Mouse (Mus musculus): ENCODE measurements at regions not wholly inside any gene's neighbourhood (a gene's known extent, or its start where the extent isn't known, plus 50 kb on each side); places are given as distances from the start of the nearest gene placed in this dataset.

DNA sequence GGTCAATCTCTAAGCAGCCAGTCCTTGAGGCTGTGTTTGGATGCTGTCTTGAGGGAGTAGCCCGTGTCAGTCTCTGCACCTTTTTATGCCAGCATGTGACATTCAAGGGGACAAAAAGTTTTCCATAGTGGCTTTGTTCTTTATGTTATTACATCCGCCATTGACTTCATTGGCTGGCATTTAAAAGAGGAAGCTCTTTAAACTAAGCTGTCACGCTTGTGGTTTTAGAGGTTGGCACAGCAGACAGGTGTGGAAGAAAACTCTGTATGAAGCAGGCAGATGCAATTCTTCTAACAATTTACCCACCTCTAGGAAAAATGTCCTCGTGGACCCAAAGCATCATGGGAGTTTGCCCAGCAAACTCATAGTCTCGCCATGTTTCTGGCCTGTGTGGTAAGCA, 297.5 kb upstream of the Gadl1 start:
- no peak overlapping the region for H3K9ac ChIP-seq (ENCODE audit: low read depth, low read length)
- H3K27me3 ChIP-seq (ENCODE audit: control insufficient read depth, insufficient read depth, low read length) = no peaks in the 10 kb centered on the region
- DNase-seq (ENCODE audit: extremely low read depth, low read depth, low spot score) = peak; percentile 4
- H3K79me2 ChIP-seq (ENCODE audit: control insufficient read depth, insufficient read depth, low read length) = no peaks in the 10 kb centered on the region
- WGBS = 86% methylated on average over 5 of the region's 5 CpGs
- no peak overlapping the region for H3K4me3 ChIP-seq (ENCODE audit: insufficient read depth, low read depth, low read length)
- no peaks in the 10 kb centered on the region for H3K36me3 ChIP-seq (ENCODE audit: control insufficient read depth, insufficient read depth, low read length)
- H3K4me1 ChIP-seq (ENCODE audit: control insufficient read depth, insufficient read depth, low read length) = no peaks in the 10 kb centered on the region
- H3K27ac ChIP-seq (replicated peaks; ENCODE audit: insufficient read depth, low read depth, low read length) = no peak overlapping the region
- TF ChIP-seq CTCF (IDR thresholded peaks at IDR 0.05; ENCODE audit: low read depth, low read length) (no peak), POLR2A (IDR thresholded peaks at IDR 0.05; ENCODE audit: extremely low read depth, insufficient read depth, low read length) (no peak)

DNA sequence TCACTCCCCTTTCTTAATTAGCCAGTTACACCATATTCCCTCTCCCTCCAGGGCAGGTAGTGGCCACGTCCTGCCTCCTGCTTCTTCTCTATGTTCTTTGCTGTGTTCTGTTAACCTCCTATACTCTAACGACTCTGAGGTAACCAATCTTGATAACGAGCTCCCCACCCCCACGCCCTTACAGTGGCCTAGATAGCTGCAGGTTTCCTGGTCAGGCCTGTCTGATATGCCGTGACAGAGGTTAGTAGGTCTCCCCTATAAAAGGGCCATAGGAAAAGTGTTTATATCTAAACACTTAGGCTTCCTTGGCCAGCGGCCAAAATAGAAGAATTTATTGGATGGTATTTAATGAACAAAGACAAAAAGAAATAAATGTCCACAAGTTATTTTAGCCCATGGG, 296.3 kb upstream of the Gadl1 start:
- H3K4me3 ChIP-seq (ENCODE audit: insufficient read depth, low read depth, low read length) = no peak overlapping the region
- H3K4me1 ChIP-seq (ENCODE audit: control insufficient read depth, insufficient read depth, low read length) = no peaks in the 10 kb centered on the region
- no peak overlapping the region for H3K27ac ChIP-seq (replicated peaks; ENCODE audit: insufficient read depth, low read depth, low read length)
- no peak for DNase-seq (ENCODE audit: extremely low read depth, low read depth, low spot score)
- H3K36me3 ChIP-seq (ENCODE audit: control insufficient read depth, insufficient read depth, low read length) = no peaks in the 10 kb centered on the region
- no peaks in the 10 kb centered on the region for H3K79me2 ChIP-seq (ENCODE audit: control insufficient read depth, insufficient read depth, low read length)
- WGBS = 76% methylated on average over 6 of the region's 6 CpGs
- H3K9ac ChIP-seq (ENCODE audit: low read depth, low read length) = no peak overlapping the region
- TF ChIP-seq CTCF (IDR thresholded peaks at IDR 0.05; ENCODE audit: low read depth, low read length) = no peak
- no peak for TF ChIP-seq POLR2A (IDR thresholded peaks at IDR 0.05; ENCODE audit: extremely low read depth, insufficient read depth, low read length)
- H3K27me3 ChIP-seq (ENCODE audit: control insufficient read depth, insufficient read depth, low read length) = no peaks in the 10 kb centered on the region

DNA sequence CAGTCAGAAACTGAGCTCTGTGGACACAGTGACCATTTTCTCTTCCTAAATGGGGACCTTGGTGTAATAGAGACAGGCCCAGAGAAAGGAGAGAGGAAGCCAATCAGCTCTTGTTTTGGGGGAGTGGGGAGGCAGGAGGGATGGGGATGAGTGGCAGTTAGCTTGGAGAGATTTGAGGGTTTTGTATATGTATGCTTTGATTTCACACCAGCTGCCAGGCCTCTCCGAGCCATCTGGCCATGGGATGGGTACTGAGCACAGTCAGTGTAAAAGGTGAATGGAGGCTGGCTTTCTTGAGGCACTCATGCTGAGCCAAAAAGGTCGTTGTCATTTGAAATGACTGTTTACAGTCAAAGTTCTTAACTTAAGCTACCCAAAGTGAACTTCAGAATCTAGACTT, 295.2 kb upstream of the Gadl1 start:
- Histone ChIP-seq H3K27me3 (ENCODE audit: control insufficient read depth, insufficient read depth, low read length) (no peaks in the 10 kb centered on the region), H3K36me3 (ENCODE audit: control insufficient read depth, insufficient read depth, low read length) (no peaks in the 10 kb centered on the region), H3K9ac (ENCODE audit: low read depth, low read length) (no peak overlapping the region), H3K79me2 (ENCODE audit: control insufficient read depth, insufficient read depth, low read length) (no peaks in the 10 kb centered on the region), H3K4me1 (ENCODE audit: control insufficient read depth, insufficient read depth, low read length) (no peaks in the 10 kb centered on the region), H3K27ac (replicated peaks; ENCODE audit: insufficient read depth, low read depth, low read length) (no peak overlapping the region), H3K4me3 (ENCODE audit: insufficient read depth, low read depth, low read length) (no peak overlapping the region)
- DNase-seq (ENCODE audit: extremely low read depth, low read depth, low spot score) = no peak
- WGBS = 89% methylated on average over 2 of the region's 2 CpGs
- TF ChIP-seq CTCF (IDR thresholded peaks at IDR 0.05; ENCODE audit: low read depth, low read length) (no peak), POLR2A (IDR thresholded peaks at IDR 0.05; ENCODE audit: extremely low read depth, insufficient read depth, low read length) (no peak)

DNA sequence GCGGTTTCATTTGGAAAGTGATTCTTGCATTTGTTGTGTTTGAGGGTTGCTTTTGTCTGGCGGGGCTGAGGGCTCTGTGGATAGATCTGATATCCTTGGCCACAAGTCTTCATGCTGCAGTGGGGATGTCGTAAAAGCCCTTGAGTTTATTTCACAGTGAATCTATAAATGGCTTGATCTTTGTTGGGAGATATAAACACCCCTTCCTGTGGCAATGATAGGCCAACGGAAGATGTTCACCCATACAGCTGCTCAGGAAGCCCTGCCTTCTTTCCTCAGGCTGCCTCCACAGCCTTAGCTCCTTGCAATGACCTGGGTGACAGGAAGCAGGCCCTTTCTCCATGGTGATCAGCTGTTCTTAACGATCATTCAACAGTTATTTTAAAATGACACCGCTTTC, 291.3 kb upstream of the Gadl1 start:
- Histone ChIP-seq H3K27ac (replicated peaks; ENCODE audit: insufficient read depth, low read depth, low read length) (no peak overlapping the region), H3K9ac (ENCODE audit: low read depth, low read length) (no peak overlapping the region), H3K79me2 (ENCODE audit: control insufficient read depth, insufficient read depth, low read length) (no peaks in the 10 kb centered on the region), H3K36me3 (ENCODE audit: control insufficient read depth, insufficient read depth, low read length) (no peaks in the 10 kb centered on the region), H3K4me3 (ENCODE audit: insufficient read depth, low read depth, low read length) (no peak overlapping the region), H3K4me1 (ENCODE audit: control insufficient read depth, insufficient read depth, low read length) (no peaks in the 10 kb centered on the region), H3K27me3 (ENCODE audit: control insufficient read depth, insufficient read depth, low read length) (no peaks in the 10 kb centered on the region)
- 77% methylated on average over 6 of the region's 6 CpGs for WGBS
- DNase-seq (ENCODE audit: extremely low read depth, low read depth, low spot score) = no peak
- TF ChIP-seq POLR2A (IDR thresholded peaks at IDR 0.05; ENCODE audit: extremely low read depth, insufficient read depth, low read length) = no peak
- no peak for TF ChIP-seq CTCF (IDR thresholded peaks at IDR 0.05; ENCODE audit: low read depth, low read length)

DNA sequence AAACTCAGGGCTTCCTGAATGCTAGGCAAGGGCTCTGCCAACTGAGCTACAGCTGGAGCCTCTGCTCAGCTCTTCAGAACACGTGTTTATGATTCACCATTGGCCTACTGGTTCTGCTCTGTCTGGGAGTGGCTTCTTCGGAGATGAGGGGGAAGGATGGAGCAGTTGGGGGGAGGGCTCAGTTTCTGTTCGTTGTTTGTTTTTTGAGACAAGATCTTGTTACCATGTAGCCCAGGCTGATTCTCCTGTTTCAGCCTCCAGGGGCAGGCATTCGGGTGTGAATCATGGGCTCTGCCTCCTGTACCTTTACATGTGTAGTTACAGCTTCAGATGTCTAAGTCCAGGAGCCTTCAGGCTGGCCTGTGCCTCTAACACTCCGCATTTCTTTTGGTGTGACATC, 285.3 kb upstream of the Gadl1 start:
- H3K9ac ChIP-seq (ENCODE audit: low read depth, low read length) = no peak overlapping the region
- H3K27ac ChIP-seq (replicated peaks; ENCODE audit: insufficient read depth, low read depth, low read length) = no peak overlapping the region
- H3K4me3 ChIP-seq (ENCODE audit: insufficient read depth, low read depth, low read length) = no peak overlapping the region
- DNase-seq (ENCODE audit: extremely low read depth, low read depth, low spot score) = no peak
- no peaks in the 10 kb centered on the region for H3K79me2 ChIP-seq (ENCODE audit: control insufficient read depth, insufficient read depth, low read length)
- TF ChIP-seq POLR2A (IDR thresholded peaks at IDR 0.05; ENCODE audit: extremely low read depth, insufficient read depth, low read length) (no peak), CTCF (IDR thresholded peaks at IDR 0.05; ENCODE audit: low read depth, low read length) (no peak)
- H3K4me1 ChIP-seq (ENCODE audit: control insufficient read depth, insufficient read depth, low read length) = no peaks in the 10 kb centered on the region
- no peaks in the 10 kb centered on the region for H3K36me3 ChIP-seq (ENCODE audit: control insufficient read depth, insufficient read depth, low read length)
- H3K27me3 ChIP-seq (ENCODE audit: control insufficient read depth, insufficient read depth, low read length) = no peaks in the 10 kb centered on the region
- 49% methylated on average over 5 of the region's 5 CpGs for WGBS

DNA sequence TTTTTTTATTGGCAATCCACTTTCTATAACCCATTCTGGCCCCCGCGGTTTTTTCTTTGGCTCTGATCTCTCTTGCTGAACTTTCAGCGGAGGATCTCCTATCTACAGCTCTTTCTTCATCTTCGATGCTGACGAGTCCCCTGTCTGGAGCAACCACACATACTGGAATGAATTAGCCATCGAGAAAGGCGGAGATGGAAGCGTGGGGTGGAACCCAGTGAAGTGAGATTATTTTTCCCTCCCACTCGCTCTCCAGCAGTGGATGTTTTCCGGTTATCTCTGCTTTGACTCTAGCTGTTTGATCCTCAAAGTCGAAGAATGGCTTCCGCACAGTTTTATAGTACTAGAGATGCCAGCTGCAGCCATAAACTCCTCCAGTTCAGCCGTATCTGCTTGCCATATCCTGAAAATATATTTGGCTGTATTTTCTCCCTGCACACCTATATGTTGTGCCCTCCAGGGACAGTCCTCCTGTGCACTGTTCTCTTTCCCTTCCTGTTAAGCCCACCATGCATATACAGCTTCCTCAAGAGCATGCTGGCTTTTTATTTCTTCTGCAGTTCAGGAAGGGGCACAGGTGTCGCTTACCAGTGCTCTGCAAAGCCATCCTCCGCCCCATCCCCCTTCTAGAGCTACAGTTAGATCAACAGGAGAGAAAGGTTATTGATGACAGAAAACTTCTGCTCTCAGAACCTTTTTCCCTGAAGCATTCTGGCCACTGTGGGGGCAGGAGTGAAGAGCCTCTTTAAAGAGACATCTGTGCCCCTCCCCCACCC, 284.3 kb upstream of the Gadl1 start:
- Histone ChIP-seq H3K27ac (replicated peaks; ENCODE audit: insufficient read depth, low read depth, low read length) (no peak overlapping the region), H3K9ac (ENCODE audit: low read depth, low read length) (no peak overlapping the region)
- WGBS = 76% methylated on average over 15 of the region's 15 CpGs

More for the DNA sequence above, 284.3 kb upstream of the Gadl1 start:
- Histone ChIP-seq H3K36me3 (ENCODE audit: control insufficient read depth, insufficient read depth, low read length) (no peaks in the 10 kb centered on the region), H3K4me3 (ENCODE audit: insufficient read depth, low read depth, low read length) (no peak overlapping the region), H3K4me1 (ENCODE audit: control insufficient read depth, insufficient read depth, low read length) (no peaks in the 10 kb centered on the region), H3K27me3 (ENCODE audit: control insufficient read depth, insufficient read depth, low read length) (no peaks in the 10 kb centered on the region), H3K79me2 (ENCODE audit: control insufficient read depth, insufficient read depth, low read length) (no peaks in the 10 kb centered on the region)
- no peak for DNase-seq (ENCODE audit: extremely low read depth, low read depth, low spot score)
- TF ChIP-seq CTCF (IDR thresholded peaks at IDR 0.05; ENCODE audit: low read depth, low read length) = no peak
